ENCODE assay signal across 8 mouse cellular contexts in genomic region chr16:25060266-25060665, GRCm38 (mm10).
DNase-seq lines count a peak whose midpoint lies in the region; ATAC-seq and TF ChIP-seq lines count a peak whose summit lies in the region.

No protein-coding gene starts in this region.

- H3K4me1 ChIP-seq in heart, adult 2 months (ENCODE audit: control insufficient read depth, insufficient read depth, low read length): peaks cover 15% of the 10 kb centered on the region
- peaks cover 16% of the 10 kb centered on the region for H3K4me1 ChIP-seq in lung, embryonic 14.5 days (ENCODE audit: insufficient read depth)
- peaks cover 25% of the 10 kb centered on the region for H3K4me1 ChIP-seq in embryonic facial prominence, embryonic 10.5 days
- peaks cover 14% of the 10 kb centered on the region for H3K4me1 ChIP-seq in limb, embryonic 14.5 days (ENCODE audit: control insufficient read depth, insufficient read depth, low read length)

- no peak for DNase-seq in heart, adult 2 months
- no peak for DNase-seq in heart, postnatal 36 days
- no peak for DNase-seq in lung, embryonic 14.5 days
- no peak for DNase-seq in lung, postnatal 10 days
- DNase-seq in embryonic facial prominence, embryonic 10.5 days (ENCODE audit: low spot score): no peak
- DNase-seq in limb, embryonic 14.5 days (ENCODE audit: low spot score): no peak
- no peak for DNase-seq in urinary bladder, postnatal 14 days (ENCODE audit: low spot score)
- no peak for DNase-seq in ovary, postnatal 14 days (ENCODE audit: low spot score)

- H3K9ac ChIP-seq in heart, adult 2 months (ENCODE audit: low read depth, low read length): no peak overlapping the region
- H3K9ac ChIP-seq in lung, embryonic 14.5 days: no peak overlapping the region
- no peak overlapping the region for H3K9ac ChIP-seq in limb, embryonic 14.5 days (ENCODE audit: low read depth, low read length, severe bottlenecking)

- H3K79me2 ChIP-seq in heart, adult 2 months (replicated peaks; ENCODE audit: control insufficient read depth, insufficient read depth, low read length): no peaks in the 10 kb centered on the region

- TF ChIP-seq EP300 in heart, adult 2 months (IDR thresholded peaks at IDR 0.05; ENCODE audit: insufficient read depth, low read depth, low read length): no peak

- ATAC-seq in lung, embryonic 14.5 days (ENCODE audit: insufficient read depth): no peak
- ATAC-seq in limb, embryonic 14.5 days (ENCODE audit: low FRiP score, low read depth): no peak

- TF ChIP-seq POLR2A in heart, adult 2 months (IDR thresholded peaks at IDR 0.05; ENCODE audit: insufficient read depth, low read depth, low read length): no peak
- no peak for TF ChIP-seq POLR2A in limb, embryonic 14.5 days (IDR thresholded peaks at IDR 0.05; ENCODE audit: borderline replicate concordance, extremely low read depth, insufficient read depth, insufficient read length)

- no peaks in the 10 kb centered on the region for H3K9me3 ChIP-seq in lung, embryonic 14.5 days (ENCODE audit: low read depth, low read length)
- H3K9me3 ChIP-seq in embryonic facial prominence, embryonic 10.5 days: no peaks in the 10 kb centered on the region
- no peaks in the 10 kb centered on the region for H3K9me3 ChIP-seq in limb, embryonic 14.5 days (ENCODE audit: control insufficient read depth, low read length)

- 80% methylated on average over 8 of the region's 8 CpGs for WGBS in heart, adult 2 months
- WGBS in lung, embryonic 14.5 days: 84% methylated on average over 8 of the region's 8 CpGs
- WGBS in embryonic facial prominence, embryonic 10.5 days: 82% methylated on average over 8 of the region's 8 CpGs
- WGBS in limb, embryonic 14.5 days: 84% methylated on average over 8 of the region's 8 CpGs

- intact Hi-C loops in heart, adult 2 months (cut with DNase I): loop anchor here (5.0 kb wide), 6 partner anchors 148 to 778 kb away; no protein-coding TSS in a partner anchor
- intact Hi-C loops in heart, postnatal 36 days (cut with DNase I): loop anchor here (5.0 to 10.0 kb wide), 7 partner anchors 103 to 778 kb away; no protein-coding TSS in a partner anchor

- H3K27ac ChIP-seq in heart, adult 2 months: peak overlapping the region; percentile 99
- peak overlapping the region; percentile 98 for H3K27ac ChIP-seq in lung, embryonic 14.5 days (ENCODE audit: low read depth)
- H3K27ac ChIP-seq in embryonic facial prominence, embryonic 10.5 days (replicated peaks): peak overlapping the region; percentile 95; the same call in 1 of the 2 replicates
- H3K27ac ChIP-seq in limb, embryonic 14.5 days (replicated peaks; ENCODE audit: low read depth, low read length): peak overlapping the region; percentile 92

- no peak for TF ChIP-seq CTCF in heart, adult 2 months (IDR thresholded peaks at IDR 0.05)
- TF ChIP-seq CTCF in lung, embryonic 14.5 days (IDR thresholded peaks at IDR 0.05; ENCODE audit: low read depth): no peak

- peak overlapping the region; percentile 74 for H3K4me2 ChIP-seq in lung, embryonic 14.5 days
- H3K4me2 ChIP-seq in limb, embryonic 14.5 days (replicated peaks; ENCODE audit: low read depth, low read length, severe bottlenecking): peak overlapping the region; percentile 70; the same call in 1 of the 2 replicates

- H3K27me3 ChIP-seq in heart, adult 2 months (ENCODE audit: control insufficient read depth, insufficient read depth, low read length): no peaks in the 10 kb centered on the region
- H3K27me3 ChIP-seq in lung, embryonic 14.5 days (ENCODE audit: insufficient read depth, low read length): no peaks in the 10 kb centered on the region
- H3K27me3 ChIP-seq in embryonic facial prominence, embryonic 10.5 days (replicated peaks; ENCODE audit: low read depth, poor library complexity, severe bottlenecking): peaks cover 60% of the 10 kb centered on the region
- H3K27me3 ChIP-seq in limb, embryonic 14.5 days (ENCODE audit: control insufficient read depth, insufficient read depth, low read length): no peaks in the 10 kb centered on the region

- no peak overlapping the region for H3K4me3 ChIP-seq in heart, adult 2 months
- no peak overlapping the region for H3K4me3 ChIP-seq in lung, embryonic 14.5 days (ENCODE audit: low read depth, low read length)
- H3K4me3 ChIP-seq in embryonic facial prominence, embryonic 10.5 days: no peak overlapping the region
- no peak overlapping the region for H3K4me3 ChIP-seq in limb, embryonic 14.5 days (replicated peaks; ENCODE audit: low read length)

- no peaks in the 10 kb centered on the region for H3K36me3 ChIP-seq in heart, adult 2 months (ENCODE audit: control insufficient read depth, insufficient read depth, low read length)
- H3K36me3 ChIP-seq in lung, embryonic 14.5 days (ENCODE audit: insufficient read depth): no peaks in the 10 kb centered on the region
- no peaks in the 10 kb centered on the region for H3K36me3 ChIP-seq in embryonic facial prominence, embryonic 10.5 days (replicated peaks)
- no peaks in the 10 kb centered on the region for H3K36me3 ChIP-seq in limb, embryonic 14.5 days (ENCODE audit: control insufficient read depth, insufficient read depth, low read length)
